Mouse (Mus musculus) liver, adult (tissue): ENCODE data around the gene Wars2.

Experiments used
- GATA4 ChIP-seq: IDR thresholded peaks from 2 replicates; pipeline ENCODE4 v1.6.1; 2014; ENCODE audit warnings: mild to moderate bottlenecking, low read length; ENCODE audit not compliant: insufficient replicate concordance

The Wars2 gene

DNA sequence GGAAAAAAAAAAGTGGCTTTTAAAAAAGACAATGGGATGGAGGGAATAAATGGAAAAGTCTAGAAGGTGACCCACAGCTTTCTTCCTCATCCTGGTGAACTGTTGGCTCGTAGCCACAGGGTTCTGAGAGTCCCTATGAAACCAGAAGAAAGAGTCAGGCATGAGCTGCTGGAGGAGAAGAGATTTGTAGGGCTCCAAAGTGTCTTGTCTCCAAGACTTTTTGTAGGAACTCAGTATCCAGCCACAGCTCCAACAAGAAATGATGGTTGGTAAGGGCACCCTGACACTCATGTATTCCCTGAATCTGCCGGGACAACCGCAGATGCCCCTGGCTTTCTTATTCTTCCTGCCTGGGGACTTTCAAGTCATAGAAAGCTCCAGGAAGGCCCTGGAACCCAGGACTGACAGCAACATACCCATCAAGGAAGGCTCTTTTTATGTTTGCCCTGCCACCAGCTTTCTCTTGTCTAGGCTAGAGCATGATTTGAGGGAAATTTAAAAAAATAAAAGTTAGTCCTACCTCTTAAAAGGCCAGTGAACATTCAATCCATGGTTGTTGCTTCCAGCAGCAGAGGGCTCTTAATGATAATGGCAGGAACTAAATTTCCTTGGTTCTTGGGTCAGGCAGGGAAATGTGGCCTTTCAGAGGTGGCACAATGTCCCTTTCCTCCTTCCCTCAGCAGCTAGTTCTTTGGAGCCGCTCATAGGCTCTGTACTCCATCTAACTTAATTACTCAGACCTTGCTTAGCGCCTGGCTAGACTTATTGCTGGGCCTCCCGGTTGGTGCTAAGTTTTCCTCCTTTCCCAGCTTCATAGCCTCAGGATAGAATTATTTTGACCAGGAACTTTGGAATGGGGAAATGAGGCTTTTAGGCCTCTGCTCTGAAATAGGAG lies 110.7 kb downstream of the Wars2 start:
- no peak for TF ChIP-seq GATA4

- TF ChIP-seq GATA4, result no peak
Observed at GRCm38 (mm10) chr3:99252461-99253091, 111.7 kb downstream of the Wars2 start.

GRCm38 (mm10) chr3:99253092-99253488 lies 112.2 kb downstream of the Wars2 start:
- TF ChIP-seq GATA4, result no peak

DNA sequence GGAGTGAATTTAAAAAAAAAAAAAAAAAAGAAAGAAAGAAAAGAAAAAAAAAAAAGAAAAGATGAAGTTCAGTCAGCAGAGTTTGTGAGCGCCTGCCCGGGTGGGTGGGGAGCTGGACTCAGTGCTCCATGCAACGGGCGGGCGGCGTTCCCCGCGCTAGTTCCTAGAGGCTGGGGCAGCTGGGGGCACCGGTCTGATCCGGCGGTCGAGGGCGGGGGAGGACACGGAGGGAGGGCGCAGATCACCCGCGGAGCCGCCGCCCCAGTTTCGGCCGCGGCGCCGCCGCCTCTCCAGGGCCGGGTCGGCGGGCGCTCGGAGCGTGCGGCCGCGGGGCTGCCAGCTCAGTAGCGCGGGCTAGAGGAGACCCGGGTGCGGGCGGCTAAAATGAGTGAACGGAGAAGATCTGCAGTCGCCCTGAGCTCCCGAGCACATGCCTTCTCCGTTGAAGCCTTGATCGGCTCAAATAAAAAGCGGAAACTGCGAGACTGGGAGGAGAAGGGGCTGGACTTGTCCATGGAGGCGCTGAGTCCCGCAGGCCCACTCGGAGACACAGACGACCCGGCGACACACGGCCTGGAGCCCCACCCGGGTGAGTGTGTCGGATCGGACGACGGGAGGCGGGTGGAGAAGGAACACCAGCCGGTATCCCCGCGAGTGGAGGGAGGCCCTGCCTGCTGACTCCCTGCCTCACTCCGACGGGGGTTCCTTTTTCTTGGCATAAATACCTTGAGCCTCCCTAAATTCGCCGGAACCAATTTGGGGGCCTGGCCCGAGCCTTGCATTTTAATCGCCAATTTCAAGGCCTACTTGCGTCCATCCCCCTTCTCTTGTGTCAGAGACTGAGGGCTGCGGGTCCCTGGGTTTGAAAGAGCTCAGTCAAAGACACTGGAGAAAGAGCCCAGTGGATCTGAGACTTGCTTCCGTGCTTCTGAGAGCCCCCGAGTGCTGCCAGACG lies 112.9 kb downstream of the Wars2 start:
- TF ChIP-seq GATA4, result no peak

GRCm38 (mm10) chr3:99254559-99255151 lies 113.8 kb downstream of the Wars2 start:
- no peak for TF ChIP-seq GATA4

DNA sequence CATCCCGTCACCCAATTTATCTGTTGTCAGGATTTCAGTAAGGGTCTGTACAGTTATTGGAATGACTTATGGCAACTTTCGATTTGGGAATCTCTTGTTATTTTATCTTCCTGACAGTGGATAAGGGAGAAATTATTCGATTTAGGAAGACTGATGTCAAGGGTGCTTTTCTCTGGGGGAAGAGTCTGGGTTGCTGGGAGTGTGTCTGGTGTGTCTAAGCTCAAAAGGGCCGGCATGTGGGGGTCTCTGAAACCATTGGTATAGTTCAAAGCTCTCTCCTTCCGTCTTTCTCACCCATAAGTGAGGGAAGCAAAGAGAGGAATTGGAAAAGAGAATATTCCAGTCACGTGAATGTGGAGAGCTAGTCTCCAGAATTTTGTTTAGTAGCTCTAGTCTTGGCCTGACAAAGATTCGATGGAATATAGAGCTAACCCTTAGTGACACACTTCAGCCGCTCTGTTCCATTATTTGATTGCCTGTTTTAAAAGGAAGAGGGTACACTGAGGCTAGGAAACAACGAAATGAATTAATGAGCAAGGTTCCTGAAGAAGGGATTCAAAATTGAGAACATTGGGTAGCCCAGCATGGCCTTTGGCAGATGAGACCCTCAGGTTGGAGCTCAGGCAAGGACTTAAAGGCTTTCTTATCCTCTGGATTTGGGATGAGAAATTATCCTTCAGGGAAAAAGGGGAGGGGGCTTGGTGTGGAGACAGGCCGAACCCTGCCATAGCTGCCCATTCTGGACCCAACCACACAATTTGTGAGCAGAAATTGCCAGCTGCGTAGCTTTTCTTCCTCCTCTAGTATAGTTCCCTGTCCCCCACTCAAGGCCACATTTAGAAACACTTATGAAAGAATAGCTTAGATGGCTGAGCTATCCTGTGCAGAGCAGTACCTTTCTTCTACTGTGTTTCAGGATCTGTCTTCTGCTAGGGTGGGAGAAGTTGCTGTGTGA lies 114.8 kb downstream of the Wars2 start:
- no peak for TF ChIP-seq GATA4

DNA sequence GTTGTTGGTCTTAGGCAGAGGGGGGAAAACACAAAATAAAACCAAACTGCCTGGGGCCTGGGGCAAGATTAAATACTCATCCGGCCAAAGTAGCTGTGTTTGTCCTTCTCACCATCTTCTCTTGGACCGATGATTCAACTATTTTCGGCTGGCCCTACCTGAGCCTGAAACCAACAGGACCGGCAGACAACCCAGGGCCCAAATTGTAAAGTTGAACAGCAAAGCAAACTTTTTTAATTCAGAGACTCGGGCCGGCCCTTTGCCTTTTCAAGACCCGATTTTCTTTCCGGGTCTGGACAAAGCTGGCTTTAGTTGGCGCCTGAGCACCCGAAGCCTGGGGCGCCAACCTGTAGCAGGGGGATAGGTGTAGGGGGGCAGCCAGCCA lies 115.5 kb downstream of the Wars2 start:
- no peak for TF ChIP-seq GATA4

DNA sequence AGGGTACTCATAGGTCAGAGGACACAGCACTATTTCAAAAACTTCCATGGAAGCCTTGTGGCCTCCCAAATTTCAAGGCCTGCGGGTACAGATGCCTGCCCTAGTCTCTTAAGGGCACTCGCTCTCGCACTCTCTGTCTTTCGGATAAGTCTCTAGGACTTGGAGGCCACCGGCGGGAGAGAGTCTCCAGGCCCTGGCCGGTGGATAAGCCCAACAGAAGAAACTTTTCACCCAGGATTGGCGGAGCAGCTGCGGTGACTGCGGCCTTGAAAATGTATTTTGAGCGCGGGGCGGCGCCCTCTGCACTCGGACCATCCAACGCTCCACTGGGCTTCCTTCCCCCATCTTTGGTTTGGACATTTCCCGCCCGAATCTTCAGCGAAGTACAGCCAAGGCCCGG lies 115.9 kb downstream of the Wars2 start:
- no peak for TF ChIP-seq GATA4

DNA sequence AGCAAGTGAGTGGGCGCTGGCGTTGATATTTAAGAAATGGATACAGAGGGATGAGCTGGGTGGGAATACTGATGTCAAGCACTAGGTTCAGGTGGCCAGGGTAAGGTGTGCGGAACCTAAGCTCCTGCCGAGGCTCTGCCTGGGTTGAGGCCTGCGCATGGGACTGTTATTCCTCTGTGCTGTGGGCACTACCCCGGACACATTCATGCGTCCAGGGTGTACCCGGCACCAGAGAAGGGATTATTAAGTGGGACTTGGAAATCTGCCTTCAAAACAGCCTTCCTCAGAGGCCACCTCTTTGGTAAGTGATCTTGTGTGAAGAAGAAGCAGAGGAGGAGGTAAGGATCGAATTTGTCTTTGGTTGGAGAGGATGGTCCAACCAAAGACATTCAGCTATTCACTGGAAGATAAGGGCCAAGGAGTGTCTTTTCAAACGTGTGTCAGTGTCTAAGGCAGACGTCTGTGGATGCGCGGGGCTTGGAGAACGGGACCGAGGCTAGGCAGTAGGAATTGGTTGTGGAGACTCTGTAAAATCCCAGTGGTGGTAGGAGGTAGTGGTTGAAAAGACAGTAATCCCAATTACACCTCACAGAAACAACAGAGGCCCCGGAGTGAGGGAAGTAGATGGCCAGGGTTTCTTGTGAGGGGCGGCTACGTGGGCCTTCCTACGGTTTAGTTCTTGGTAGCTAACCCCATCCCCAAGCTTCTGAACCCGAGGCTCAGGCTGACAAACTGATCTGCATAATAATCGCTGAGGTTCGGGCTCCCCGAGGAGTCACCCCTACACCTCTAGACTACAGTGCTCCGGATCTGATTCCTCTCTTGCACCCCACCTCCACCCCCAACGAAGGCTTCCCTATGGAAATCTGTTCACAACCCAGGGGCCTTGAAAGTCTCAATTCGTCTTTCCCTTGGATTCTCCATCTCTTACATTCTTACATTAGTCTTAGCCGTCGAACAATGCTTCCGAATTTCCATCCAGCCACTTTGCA lies 117.0 kb downstream of the Wars2 start:
- TF ChIP-seq GATA4, result no peak

DNA sequence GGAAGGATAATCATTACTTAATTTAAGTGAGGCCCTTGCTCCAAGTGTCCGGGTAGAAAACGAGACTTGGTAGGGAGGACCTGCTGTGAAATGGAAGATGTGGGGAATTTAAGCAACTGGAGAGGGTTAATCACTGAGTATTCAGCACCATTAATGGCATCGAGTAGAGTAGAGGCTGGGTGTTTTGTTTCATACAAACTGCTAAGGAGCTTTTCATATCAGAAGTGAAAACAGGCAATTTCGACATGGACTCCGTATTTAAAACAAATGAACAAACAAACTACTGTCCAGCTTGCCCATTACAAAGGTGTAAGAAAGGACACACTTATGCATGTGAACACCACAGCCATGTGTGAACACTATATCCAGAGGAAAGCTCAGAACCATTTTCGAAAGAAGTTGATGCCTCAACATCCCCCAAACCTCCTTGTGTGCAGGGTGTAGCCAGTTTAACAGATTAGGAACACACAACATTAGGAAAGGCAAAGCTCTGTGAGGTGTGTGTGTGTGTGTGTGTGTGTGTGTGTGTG lies 118.9 kb downstream of the Wars2 start:
- no peak for TF ChIP-seq GATA4

DNA sequence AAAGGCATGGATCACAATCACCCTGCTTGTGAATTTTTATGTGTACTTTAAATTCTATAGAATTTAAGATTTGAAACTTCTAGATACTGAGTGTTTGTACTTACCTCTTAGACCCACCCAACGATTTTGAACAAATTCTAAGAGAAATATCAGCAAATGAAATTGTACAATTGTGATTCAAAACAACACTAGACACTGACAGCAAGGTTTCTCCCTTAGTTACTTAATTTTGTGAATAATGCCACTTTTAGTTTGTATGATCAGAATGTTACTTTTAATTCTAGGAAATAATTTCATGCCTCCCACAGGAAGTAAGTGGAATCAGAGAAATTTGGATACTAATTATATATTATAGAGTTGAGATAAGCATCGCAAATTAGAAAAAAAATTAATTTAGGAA lies 119.5 kb downstream of the Wars2 start:
- no peak for TF ChIP-seq GATA4

GRCm38 (mm10) chr3:99261371-99261791 lies 120.5 kb downstream of the Wars2 start:
- TF ChIP-seq GATA4, result no peak
